Mouse (Mus musculus): ENCODE results near the gene Stag2.

- peak; percentile 85 for TF ChIP-seq POLR2A (IDR thresholded peaks at IDR 0.05; ENCODE audit: control insufficient read depth, extremely low read depth, insufficient read depth, low read length, poor library complexity)
- peak; percentile 90 for TF ChIP-seq CTCF (IDR thresholded peaks at IDR 0.05; ENCODE audit: borderline replicate concordance, control insufficient read depth, extremely low read depth, insufficient read depth, low read length, poor library complexity)
These were observed at the start of gene Stag2 for GRCm38 (mm10) chrX:42148788-42149556.

Measured in thymus, adult 2 months (tissue).